Mouse (Mus musculus): ENCODE measurements around the gene Prkn. TPM values are rescaled to one million over a fixed set of nuclear protein-coding genes. Genes with fewer than 3 reads are reported as not detected.

Gene Prkn
- polyA plus RNA-seq, 1 experiment from 2014 or later, result 1.00 TPM

GRCm38 (mm10) chr17:11972550-11972949 lies 1132.4 kb downstream of the Prkn start:
- Histone ChIP-seq H3K27me3 (ENCODE audit: insufficient read depth, low read length) (no peaks in the 10 kb centered on the region), H3K4me3 (ENCODE audit: low read depth, low read length) (no peak overlapping the region), H3K4me2 (ENCODE audit: low read depth, low read length) (no peak overlapping the region), H3K4me1 (ENCODE audit: insufficient read depth) (no peaks in the 10 kb centered on the region), H3K36me3 (replicated peaks; ENCODE audit: insufficient read depth, low read length) (no peaks in the 10 kb centered on the region), H3K9me3 (ENCODE audit: low read length) (no peaks in the 10 kb centered on the region), H3K9ac (replicated peaks) (no peak overlapping the region), H3K27ac (ENCODE audit: low read depth) (no peak overlapping the region)
- TF ChIP-seq EP300 (IDR thresholded peaks at IDR 0.05; ENCODE audit: low read depth) (no peak), CTCF (IDR thresholded peaks at IDR 0.05; ENCODE audit: low read depth) (peak; percentile 32; the same call in 1 of the 2 replicates)
- no peak for DNase-seq
- no peak for ATAC-seq
- WGBS (ENCODE audit: insufficient replicate concordance), result 10% methylated on average over 9 of the region's 9 CpGs

- Histone ChIP-seq H3K27ac (ENCODE audit: low read depth) (no peak overlapping the region), H3K9ac (replicated peaks) (no peak overlapping the region), H3K9me3 (ENCODE audit: low read length) (no peaks in the 10 kb centered on the region), H3K4me2 (ENCODE audit: low read depth, low read length) (no peak overlapping the region), H3K27me3 (ENCODE audit: insufficient read depth, low read length) (no peaks in the 10 kb centered on the region), H3K36me3 (replicated peaks; ENCODE audit: insufficient read depth, low read length) (no peaks in the 10 kb centered on the region), H3K4me1 (ENCODE audit: insufficient read depth) (no peaks in the 10 kb centered on the region), H3K4me3 (ENCODE audit: low read depth, low read length) (no peak overlapping the region)
- TF ChIP-seq EP300 (IDR thresholded peaks at IDR 0.05; ENCODE audit: low read depth) (no peak), CTCF (IDR thresholded peaks at IDR 0.05; ENCODE audit: low read depth) (no peak)
- no peak for ATAC-seq
- WGBS (ENCODE audit: insufficient replicate concordance), result 52% methylated on average over 13 of the region's 13 CpGs
- DNase-seq, result no peak
Measured at GRCm38 (mm10) chr17:11972969-11973787, 1133.0 kb downstream of the Prkn start.

DNA sequence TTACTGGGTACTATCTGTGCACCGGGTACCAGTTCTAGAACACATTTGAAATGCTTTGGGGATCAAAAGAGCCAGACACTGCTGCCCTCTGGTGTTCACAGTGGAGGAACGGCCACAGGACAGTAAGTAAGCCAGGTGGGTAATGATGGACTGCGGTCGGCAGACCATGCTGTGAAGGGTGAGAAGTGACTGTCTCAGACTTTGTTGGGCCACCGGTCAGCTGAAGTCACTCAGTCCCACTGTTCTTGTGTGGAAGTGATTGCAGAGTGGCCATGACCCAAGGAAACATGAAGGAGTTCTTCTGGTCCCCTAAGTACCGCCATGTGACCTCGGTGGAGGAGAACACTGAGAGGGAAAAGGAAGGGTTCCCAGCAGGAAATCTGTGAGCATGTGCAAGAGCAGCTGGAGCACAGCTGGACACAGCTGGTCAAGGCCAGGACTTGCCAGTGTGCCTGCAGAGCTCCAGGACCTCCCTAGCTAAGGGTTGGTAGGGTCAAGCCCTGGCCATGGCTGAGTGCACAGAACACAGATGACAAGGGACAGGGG lies 1135.0 kb downstream of the Prkn start:
- 31% methylated on average over 7 of the region's 7 CpGs for WGBS (ENCODE audit: insufficient replicate concordance)
- H3K4me2 ChIP-seq (ENCODE audit: low read depth, low read length), result no peak overlapping the region
- H3K4me1 ChIP-seq (ENCODE audit: insufficient read depth), result no peaks in the 10 kb centered on the region
- no peak for TF ChIP-seq EP300 (IDR thresholded peaks at IDR 0.05; ENCODE audit: low read depth)
- TF ChIP-seq CTCF (IDR thresholded peaks at IDR 0.05; ENCODE audit: low read depth), result peak; percentile 66
- H3K36me3 ChIP-seq (replicated peaks; ENCODE audit: insufficient read depth, low read length), result no peaks in the 10 kb centered on the region
- no peak overlapping the region for H3K9ac ChIP-seq (replicated peaks)
- ATAC-seq, result no peak
- DNase-seq, result peak; percentile 24
- no peak overlapping the region for H3K27ac ChIP-seq (ENCODE audit: low read depth)
- H3K27me3 ChIP-seq (ENCODE audit: insufficient read depth, low read length), result no peaks in the 10 kb centered on the region
- no peaks in the 10 kb centered on the region for H3K9me3 ChIP-seq (ENCODE audit: low read length)
- no peak overlapping the region for H3K4me3 ChIP-seq (ENCODE audit: low read depth, low read length)

DNA sequence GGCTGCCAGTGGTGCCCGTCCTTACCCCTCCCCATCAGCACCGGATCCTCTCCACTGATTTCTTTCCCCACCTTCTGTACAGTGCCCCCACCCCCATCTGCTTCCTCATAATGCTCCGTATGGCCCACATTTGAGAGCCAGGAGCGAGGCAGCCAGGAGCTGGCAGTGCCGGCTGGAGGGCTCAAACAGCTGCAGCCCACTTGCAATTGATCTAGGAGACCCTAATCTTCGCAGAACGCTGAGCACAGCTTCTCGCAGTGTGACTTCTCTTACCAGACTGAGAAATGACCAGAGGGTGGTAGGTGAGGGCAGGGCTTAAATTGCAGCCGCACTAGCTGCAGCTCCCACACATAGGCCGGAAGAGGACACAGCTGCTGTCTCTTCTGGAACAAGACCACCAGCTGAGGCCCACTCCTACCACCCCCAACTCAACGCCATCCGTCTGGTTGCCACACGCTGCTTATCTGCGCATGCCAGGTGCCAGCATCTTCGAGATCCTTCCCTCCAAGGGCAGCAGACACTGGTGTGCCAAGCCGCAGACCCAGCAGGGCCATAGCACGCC lies 1138.2 kb downstream of the Prkn start:
- Histone ChIP-seq H3K9ac (replicated peaks) (no peak overlapping the region), H3K27me3 (ENCODE audit: insufficient read depth, low read length) (no peaks in the 10 kb centered on the region), H3K36me3 (replicated peaks; ENCODE audit: insufficient read depth, low read length) (no peaks in the 10 kb centered on the region), H3K4me3 (ENCODE audit: low read depth, low read length) (no peak overlapping the region), H3K9me3 (ENCODE audit: low read length) (no peaks in the 10 kb centered on the region), H3K4me2 (ENCODE audit: low read depth, low read length) (no peak overlapping the region), H3K27ac (ENCODE audit: low read depth) (no peak overlapping the region), H3K4me1 (ENCODE audit: insufficient read depth) (no peaks in the 10 kb centered on the region)
- 33% methylated on average over 17 of the region's 17 CpGs for WGBS (ENCODE audit: insufficient replicate concordance)
- DNase-seq (no peak), ATAC-seq (no peak)
- TF ChIP-seq CTCF (IDR thresholded peaks at IDR 0.05; ENCODE audit: low read depth) (no peak), EP300 (IDR thresholded peaks at IDR 0.05; ENCODE audit: low read depth) (no peak)

GRCm38 (mm10) chr17:11981666-11982065 lies 1141.5 kb downstream of the Prkn start:
- no peak for TF ChIP-seq EP300 (IDR thresholded peaks at IDR 0.05; ENCODE audit: low read depth)
- no peak for TF ChIP-seq CTCF (IDR thresholded peaks at IDR 0.05; ENCODE audit: low read depth)
- H3K27me3 ChIP-seq (ENCODE audit: insufficient read depth, low read length), result no peaks in the 10 kb centered on the region
- 59% methylated on average over 9 of the region's 9 CpGs for WGBS (ENCODE audit: insufficient replicate concordance)
- DNase-seq (no peak), ATAC-seq (no peak)
- no peaks in the 10 kb centered on the region for H3K9me3 ChIP-seq (ENCODE audit: low read length)
- no peak overlapping the region for H3K4me2 ChIP-seq (ENCODE audit: low read depth, low read length)
- H3K9ac ChIP-seq (replicated peaks), result no peak overlapping the region
- no peaks in the 10 kb centered on the region for H3K36me3 ChIP-seq (replicated peaks; ENCODE audit: insufficient read depth, low read length)
- no peaks in the 10 kb centered on the region for H3K4me1 ChIP-seq (ENCODE audit: insufficient read depth)
- no peak overlapping the region for H3K27ac ChIP-seq (ENCODE audit: low read depth)
- H3K4me3 ChIP-seq (ENCODE audit: low read depth, low read length), result no peak overlapping the region

DNA sequence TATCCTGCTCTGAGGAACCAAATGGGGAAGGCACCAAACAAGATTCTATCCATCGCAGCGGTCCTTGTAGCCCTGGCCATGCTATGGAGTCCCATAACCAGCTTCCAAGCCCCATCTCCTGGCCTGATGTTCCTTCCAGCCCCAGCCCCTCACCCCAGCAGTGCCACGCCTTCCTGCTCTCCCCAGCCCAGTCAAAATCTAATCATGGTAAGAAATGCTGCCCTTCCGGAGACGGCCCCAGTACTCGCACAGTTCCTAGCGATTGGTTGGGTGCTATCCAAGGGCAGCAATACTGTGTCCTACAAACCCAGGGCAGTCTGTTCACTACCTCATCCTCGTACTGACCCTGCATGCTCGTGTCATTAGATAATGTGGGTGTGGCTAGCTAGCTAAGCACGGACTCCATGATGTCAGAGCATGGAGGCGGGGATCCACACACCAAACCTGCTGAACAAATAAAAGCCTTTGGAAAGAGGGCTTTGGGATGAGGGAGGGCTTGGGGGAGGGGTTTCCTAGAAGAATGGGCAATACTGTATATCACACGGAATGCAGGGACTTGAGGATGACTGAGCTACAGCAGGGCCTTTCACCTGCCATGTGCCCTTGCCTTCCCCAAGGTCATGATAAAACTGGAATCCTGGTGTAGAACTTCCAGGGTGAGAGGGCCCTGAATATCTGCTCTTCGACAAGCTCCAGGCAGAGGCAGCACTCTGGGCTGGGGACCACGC lies 1148.1 kb downstream of the Prkn start:
- H3K4me1 ChIP-seq (ENCODE audit: insufficient read depth), result no peaks in the 10 kb centered on the region
- ATAC-seq (no peak), DNase-seq (no peak)
- H3K4me2 ChIP-seq (ENCODE audit: low read depth, low read length), result no peak overlapping the region
- no peak overlapping the region for H3K4me3 ChIP-seq (ENCODE audit: low read depth, low read length)
- WGBS (ENCODE audit: insufficient replicate concordance), result 53% methylated on average over 14 of the region's 14 CpGs
- no peak overlapping the region for H3K27ac ChIP-seq (ENCODE audit: low read depth)
- no peak for TF ChIP-seq EP300 (IDR thresholded peaks at IDR 0.05; ENCODE audit: low read depth)
- TF ChIP-seq CTCF (IDR thresholded peaks at IDR 0.05; ENCODE audit: low read depth), result no peak
- no peaks in the 10 kb centered on the region for H3K36me3 ChIP-seq (replicated peaks; ENCODE audit: insufficient read depth, low read length)
- no peaks in the 10 kb centered on the region for H3K27me3 ChIP-seq (ENCODE audit: insufficient read depth, low read length)
- no peaks in the 10 kb centered on the region for H3K9me3 ChIP-seq (ENCODE audit: low read length)
- H3K9ac ChIP-seq (replicated peaks), result no peak overlapping the region
